Mouse (Mus musculus) cerebral cortex, adult 2 months (tissue): ENCODE measurements around the gene Speg.

Experiments used
- WGBS: fragments of 180-500 bp; shearing (Covaris S2); methylation state at CpG from one replicate; pipeline ENCODE4 v1.1.7; 2018; 5-methylcytosine and 5-hydroxymethylcytosine counted together

Gene Speg

DNA sequence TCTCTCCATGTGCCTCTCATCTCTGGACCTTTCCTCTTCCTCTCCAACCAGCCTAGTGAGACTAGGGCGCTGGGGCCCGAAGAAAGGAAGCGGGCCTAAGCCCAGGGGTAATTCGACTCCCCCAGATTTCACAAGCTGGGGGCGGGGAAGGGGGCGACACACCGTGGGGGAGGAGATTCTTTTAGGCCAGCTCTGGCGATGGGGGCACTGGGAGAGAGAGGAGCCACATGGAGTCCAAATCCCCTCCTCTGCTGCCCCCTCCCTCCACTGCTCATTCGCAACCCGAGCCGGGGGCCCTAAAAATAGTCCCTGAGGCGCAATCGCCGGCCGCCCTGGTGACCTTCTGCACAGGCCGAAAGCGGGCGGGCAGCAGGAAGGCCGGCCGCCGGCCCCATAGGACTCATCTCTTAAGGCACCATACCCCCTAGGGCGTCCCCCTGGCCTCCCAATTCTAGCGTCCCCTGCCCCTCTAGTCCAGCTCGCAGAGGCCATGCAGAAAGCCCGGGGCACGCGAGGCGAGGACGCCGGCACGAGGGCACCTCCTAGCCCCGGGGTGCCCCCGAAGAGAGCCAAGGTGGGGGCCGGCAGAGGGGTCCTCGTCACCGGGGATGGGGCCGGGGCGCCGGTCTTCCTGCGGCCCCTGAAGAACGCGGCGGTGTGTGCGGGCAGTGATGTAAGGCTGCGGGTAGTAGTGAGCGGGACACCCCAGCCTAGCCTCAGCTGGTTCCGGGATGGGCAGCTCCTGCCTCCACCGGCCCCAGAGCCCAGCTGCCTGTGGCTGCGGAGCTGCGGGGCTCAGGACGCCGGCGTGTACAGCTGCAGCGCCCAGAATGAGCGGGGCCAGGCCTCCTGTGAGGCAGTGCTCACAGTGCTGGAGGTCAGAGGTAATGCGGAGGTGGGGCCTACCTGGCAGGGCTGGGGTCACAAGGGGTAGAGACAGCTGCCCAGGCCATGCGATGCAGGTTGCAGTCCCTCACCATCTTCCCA lies at the start of gene Speg:
TSS of gene Speg (plus strand) at position 348 of the 987 bp plus-strand sequence.
- 30% methylated on average over 57 of the region's 57 CpGs for WGBS

DNA sequence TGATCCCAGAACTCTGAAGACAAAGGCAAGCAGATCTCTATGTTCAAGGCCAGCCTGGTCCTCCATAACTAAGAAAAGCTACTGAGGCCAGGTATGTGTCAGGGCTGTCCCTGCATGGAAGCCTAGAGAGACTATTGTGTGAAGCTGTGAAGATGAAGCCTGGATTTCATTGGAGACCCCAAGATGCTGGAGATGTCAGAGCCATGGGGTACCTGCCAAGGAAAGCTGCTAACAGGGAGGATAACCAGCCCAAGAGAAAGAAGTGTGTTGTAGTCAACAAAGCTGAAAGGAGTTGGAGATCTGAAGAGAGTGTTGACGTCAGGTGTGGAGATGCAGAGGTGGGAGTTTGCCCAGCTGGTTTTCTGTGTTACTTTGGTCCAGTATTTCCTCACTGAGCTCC lies 43.8 kb upstream of the Speg start:
- WGBS = 74% methylated on average over 1 of the region's 1 CpGs

DNA sequence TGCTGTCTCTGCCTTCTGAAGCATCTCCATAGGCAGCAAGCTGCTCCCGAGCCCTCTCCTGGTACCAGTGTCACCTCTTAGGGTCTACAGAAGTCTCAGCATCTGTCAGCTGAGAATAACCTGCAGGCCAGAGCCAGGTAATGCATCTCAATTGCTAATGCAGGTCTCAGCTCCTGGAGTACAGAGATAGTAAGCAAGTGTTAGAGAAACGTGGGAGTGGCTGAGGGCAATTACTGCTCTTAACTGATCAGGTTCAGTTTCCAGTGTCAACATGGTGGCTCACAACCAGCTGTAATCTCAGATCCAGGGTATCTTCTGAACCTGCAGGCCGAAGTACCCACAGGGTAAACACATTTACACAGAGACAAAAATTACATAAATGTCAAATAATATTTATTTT lies 38.6 kb upstream of the Speg start:
- 80% methylated on average over 3 of the region's 3 CpGs for WGBS

DNA sequence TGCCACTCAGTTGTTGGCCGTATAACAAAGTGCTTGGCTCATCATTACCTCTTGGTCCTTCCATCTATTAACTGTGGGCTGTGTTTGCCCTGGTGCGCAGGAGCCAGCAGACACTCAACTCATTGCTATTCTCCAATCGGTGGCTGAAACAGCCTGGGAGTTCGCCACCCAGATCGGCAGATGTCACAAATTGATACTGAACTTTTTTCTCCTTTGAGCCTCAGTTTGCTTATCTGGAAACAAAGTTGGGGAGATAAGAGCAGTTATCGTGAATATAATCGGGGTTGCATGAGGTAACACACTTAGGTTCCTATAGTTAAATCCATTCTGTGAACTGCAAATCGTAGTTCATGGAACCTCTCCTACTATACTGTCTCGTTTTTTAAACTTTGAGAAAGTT lies 38.0 kb upstream of the Speg start:
- WGBS = 83% methylated on average over 9 of the region's 9 CpGs

DNA sequence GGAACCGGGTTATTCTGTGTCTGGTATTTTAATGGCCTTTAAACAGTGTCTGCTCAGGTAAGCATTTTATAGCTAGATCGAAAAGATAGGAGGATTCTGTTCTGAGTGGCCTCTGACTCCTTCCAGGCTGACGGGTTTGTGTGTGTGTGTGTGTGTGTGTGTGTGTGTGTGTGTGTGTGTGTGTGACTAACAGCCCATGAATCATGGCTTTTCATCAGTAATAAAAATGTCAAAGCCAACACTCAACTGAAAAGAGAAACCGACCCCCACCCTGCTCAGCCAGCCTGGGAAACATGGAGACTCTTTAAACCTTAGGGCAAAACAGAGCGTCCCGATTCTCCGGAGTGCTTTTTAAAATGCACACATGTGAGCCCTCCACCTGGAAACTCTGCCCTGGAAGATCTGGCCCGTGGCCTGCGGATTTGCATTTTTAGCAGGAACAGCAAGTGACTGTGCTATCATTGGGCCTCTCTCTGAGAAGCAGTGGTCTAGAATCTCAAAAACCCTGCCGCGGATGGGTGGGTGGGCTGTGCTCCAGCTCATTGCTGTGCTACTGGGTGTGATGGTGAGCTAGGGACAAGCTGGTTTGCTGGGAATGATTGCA lies 36.9 kb upstream of the Speg start:
- 31% methylated on average over 11 of the region's 11 CpGs for WGBS

DNA sequence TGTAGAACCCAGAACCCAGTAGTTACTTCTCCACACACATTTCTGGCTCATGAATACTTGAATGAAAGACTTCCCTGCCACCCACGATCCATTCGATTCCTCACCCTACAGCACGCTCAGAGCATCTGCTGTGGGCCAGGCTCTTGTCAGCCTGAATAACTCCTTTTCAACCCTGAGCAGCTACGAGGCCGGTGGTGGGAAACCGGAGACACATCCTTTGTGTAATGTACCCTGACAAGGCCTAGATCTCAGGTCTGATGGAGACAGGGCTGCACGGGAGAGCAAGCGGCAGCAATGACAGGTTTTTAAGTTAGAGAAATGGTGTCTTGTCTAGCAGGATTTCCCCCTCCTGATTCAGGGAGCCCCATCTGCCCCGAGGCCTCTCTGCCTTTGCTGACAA lies 35.8 kb upstream of the Speg start:
- 30% methylated on average over 9 of the region's 9 CpGs for WGBS

DNA sequence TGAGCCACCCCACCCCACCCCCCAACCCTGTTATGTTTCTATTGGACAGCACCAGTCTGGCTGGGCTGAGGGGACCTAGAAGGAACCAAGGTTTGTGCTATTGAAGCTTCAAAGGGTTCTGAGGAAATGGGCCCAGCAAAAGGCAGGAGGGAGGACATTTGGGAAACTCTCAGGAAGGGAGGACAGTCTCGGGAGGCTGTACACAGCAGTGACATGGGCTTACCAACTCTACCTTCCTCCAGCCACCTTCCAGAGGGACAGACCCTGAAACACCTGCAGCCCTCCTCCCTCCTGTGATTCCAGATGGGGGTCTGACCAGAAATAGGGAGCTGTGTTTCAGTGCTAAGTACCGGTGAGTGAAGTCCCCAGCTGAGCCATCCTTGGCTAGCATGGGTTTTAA lies 34.6 kb upstream of the Speg start:
- 81% methylated on average over 2 of the region's 2 CpGs for WGBS

DNA sequence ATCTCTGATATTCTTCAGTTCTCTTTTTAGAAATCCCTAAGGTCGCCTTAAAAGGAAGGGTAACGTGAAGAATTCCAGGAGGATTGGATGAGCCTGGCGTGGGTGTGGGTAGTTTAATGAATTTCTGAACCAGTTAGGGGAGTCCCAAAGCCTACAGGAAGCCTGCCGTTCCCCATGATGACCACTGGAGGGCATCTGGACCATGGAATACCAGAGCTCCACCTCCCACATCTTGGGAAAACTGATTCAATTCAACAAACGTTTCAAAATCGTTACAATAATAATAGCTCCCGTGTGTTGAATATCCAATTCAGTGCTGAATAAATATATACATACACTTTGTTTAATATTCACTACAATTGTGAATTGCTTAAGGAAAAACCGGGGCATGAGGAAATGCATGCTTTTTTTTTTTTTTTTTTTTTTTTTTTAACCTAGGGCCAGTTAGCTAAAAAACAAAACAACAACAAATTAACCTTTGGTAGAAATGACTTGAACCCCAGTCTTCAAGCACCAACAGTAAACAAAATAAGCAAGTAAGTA lies 32.2 kb upstream of the Speg start:
- under 1% methylated on average over 8 of the region's 8 CpGs for WGBS

DNA sequence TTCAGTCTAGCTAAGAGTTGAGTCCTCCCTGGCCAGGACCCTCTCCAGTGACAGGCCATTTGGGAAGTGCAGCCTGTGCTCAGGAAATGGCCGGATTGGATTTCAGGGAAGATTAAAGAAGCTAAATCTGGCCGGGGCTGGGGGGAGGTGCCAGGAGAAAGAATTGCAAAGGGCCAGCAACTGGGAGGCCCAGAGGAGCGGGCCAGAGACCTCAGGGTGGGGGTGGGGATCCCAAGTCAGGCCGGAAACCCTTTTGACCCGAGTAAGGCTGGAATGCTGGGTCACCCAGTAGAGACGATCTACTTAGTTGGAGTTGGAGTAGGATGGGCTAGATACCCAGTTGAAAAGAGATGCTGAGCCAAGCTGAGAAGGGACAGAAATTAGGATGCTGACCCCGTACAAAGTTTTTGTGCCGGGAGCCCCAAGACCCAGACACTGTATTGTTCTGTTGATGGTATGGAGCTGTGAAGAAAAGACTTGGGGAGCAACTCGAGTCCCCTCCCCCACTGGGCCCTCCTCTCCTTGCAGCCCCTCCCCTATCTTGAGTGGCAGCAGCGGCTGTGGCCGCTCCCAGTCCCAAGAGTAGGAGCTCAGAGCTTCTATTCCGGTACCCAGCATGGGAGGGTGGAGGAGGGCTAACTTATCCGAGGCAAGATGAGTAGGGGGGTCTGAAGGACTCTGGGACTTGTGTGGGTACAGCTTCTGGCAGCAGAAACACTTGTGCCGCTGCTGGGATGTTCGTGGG lies 30.6 kb upstream of the Speg start:
- WGBS = 36% methylated on average over 15 of the region's 15 CpGs

DNA sequence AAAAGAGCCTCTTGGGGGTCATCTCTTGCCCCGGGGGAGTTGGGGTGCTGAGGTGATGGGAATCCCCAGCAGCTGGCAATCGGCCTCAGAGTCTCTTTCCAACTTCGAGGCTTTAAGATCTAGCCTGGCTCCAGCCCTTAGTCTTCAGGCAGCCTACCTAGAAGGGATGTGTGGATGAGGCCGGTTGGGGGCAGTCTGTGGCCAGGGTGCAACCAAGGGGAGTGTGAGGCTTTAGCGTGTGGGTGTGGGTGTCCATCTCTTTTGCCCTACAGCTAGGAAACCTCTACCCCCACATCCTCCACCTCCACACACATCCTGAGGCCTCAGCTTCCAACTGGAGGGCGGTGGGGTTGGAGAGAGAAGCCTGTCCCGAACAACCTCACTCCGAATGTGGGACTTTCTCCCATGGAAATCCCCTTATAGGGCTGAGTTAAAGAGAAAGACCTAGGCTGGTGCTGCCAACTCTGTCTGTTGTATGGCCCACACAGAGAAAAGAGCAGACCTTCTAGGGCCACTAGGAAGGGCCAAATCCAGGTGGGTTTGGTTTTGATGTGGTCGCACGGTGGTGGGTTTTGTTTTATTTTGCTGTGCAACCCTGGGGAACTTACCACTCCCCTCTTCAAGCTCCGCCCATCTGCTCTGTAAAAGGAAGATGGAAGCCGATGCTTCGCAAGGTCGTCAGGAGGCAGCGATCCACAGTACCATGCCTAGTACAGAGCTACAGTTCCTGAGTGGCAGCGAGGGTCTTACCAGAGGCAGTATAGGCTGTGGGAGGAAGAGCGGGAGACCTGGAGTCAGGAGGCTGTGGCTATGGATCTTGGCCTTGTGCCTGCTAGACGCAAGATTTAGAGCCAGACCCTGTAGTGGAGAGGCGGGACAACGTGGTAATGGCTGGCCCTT lies 29.8 kb upstream of the Speg start:
- WGBS = 62% methylated on average over 20 of the region's 20 CpGs

DNA sequence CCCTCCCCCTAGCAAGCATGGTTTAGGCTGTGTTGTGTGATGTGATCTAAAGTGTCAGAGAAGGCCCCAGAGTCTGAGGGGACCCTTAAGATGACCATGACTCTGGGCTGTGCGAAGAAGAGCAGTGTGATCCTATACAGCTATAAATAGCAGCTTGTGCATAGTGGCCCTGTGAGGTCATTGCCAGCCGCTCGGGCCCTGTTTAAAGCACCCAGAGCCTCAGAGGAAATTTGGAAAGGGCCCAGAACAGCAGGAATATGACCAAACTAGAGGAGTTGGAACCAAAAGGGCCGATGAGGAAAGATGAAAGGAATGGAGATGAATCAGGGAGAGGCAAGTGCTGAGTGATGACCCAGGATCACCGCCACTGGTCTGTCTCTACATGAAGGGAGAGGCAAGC lies 27.8 kb upstream of the Speg start:
- WGBS = 75% methylated on average over 5 of the region's 5 CpGs

DNA sequence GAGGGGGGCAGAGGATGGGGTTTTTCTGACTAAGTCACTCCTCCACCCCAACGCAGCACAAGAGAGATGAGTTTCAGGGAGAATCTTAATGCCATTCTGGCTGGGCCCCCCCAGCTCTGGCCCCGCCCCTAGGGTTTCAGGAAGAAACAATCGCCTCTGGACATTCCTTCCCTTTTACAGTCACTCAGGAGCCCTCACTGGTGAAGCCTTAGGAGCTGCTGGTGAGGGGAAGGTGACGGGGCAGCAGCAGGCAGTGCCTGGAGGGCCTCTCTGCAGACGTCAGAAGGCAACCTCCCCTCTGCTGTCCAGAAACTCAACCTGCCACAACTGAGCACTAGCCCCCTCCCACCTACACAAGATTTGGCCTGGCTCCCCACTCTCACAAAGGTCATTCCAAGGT lies 25.8 kb upstream of the Speg start:
- 69% methylated on average over 5 of the region's 5 CpGs for WGBS

DNA sequence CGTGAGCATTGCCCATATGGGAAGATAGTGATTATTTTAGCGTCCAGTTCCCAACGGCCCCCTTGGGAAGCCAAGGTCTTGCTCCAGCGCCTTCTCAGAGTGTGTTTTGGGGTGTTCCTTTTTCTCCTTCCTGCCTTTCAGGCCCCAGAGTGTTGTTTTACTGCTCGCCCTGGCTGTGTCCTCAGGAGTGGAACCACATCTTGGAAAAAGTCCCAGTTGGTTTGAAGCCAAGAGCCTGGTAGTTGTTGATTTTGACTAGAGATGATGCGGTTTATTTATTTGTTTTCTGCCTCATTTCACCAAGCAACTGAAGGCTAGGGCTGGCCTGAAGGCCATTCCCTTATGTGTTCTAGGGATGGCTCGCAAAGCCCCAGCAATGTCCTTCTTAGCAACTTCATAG lies 17.8 kb upstream of the Speg start:
- 55% methylated on average over 7 of the region's 7 CpGs for WGBS

DNA sequence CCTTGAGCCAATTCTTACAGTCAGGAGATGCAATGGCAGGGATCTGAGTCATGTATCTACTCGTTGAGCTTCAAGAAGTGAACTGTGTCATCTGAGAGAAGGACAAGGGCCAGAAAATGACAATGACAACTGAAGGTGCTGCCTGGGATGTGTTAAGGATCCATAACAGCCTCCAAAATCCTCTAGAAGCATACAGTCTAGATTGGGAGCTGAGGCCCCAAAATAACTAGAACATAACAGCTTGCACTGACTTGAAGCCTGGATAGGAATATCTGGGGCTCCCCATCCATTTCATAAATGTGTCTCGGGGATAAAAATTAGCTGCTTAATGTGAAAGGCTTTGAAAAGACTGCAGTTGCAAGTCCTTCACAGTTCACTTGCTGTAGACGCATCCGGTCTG lies 17.1 kb upstream of the Speg start:
- 60% methylated on average over 4 of the region's 4 CpGs for whole genome bisulfite sequencing

DNA sequence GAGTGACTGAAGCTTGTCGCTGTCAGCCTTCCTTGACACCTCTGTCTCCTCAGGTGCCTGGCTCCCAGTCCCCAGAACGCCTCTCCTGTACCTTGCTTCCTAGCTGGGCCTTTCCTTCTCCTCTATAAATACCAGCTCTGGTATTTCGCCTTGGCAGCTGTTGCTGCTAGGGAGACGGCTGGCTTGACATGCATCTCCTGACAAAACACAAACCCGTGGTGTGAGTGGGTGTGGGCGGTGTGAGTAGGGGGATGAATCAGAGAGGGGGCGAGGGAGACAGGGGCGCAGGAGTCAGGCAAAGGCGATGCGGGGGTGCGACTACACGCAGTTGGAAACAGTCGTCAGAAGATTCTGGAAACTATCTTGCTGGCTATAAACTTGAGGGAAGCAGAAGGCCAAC lies 15.8 kb upstream of the Speg start:
- 55% methylated on average over 13 of the region's 13 CpGs for WGBS

DNA sequence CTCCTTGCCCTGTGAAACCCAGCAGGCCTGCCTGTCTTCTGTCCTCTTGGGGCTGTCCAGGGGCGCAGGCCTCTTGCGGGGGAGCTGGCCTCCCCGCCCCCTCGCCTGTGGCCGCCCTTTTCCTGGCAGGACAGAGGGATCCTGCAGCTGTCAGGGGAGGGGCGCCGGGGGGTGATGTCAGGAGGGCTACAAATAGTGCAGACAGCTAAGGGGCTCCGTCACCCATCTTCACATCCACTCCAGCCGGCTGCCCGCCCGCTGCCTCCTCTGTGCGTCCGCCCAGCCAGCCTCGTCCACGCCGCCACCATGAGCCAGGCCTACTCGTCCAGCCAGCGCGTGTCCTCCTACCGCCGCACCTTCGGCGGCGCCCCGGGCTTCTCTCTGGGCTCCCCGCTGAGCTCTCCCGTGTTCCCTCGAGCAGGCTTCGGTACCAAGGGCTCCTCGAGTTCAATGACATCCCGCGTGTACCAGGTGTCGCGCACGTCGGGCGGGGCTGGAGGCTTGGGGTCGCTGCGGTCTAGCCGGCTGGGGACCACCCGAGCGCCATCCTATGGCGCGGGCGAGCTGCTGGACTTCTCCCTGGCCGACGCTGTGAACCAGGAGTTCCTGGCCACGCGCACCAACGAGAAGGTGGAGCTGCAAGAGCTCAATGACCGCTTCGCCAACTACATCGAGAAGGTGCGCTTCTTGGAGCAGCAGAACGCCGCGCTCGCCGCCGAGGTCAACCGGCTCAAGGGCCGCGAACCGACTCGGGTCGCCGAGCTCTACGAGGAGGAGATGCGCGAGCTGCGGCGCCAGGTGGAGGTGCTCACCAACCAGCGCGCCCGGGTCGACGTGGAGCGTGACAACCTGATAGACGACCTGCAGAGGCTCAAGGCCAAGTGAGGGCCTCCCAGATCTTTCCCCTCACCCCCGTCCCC lies 14.7 kb upstream of the Speg start, which contains the start of gene Des:
TSS of gene Des (plus strand) at position 218 of the 920 bp plus-strand sequence.
- WGBS = 19% methylated on average over 80 of the region's 80 CpGs

DNA sequence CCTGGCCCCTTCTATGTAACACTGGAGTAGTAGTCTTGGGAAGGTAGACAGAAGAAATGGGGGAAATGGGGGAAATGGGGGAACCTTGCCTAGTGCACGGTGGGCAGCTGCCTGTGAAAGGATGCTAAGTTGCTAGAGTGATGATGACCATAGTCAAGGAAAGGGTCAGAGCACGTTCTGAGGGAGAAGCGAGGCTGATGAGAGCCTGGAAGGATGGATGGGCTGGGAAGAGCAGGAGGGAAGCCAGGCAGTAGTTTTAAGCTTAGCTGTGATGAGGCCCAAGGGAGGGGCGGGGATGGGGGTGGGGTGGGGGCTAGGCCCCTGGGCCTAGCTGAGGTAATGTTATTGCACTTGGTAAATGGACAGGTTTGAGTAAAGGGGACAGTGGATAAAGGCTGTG lies 14.0 kb upstream of the Speg start:
- 79% methylated on average over 4 of the region's 4 CpGs for WGBS

DNA sequence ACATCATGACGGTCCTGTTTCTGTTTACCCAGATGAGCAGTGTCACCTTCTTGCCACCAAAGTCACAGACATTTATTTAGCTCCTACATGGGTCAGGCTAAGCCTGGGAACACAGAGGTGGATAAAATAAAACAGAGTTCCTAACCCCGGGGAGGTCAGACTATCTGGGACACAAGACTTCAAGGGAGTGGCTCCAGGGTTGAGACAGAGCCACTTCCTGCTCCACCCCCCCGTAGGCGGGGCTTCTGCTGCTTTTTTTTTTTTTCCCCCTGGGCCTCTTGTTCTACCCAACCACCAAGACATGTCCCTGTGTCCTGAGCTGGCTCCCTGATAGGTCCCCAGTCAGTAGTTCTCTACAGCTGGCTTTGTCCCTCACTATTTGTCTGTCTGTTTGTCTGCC lies 13.3 kb upstream of the Speg start:
- 54% methylated on average over 4 of the region's 4 CpGs for WGBS

DNA sequence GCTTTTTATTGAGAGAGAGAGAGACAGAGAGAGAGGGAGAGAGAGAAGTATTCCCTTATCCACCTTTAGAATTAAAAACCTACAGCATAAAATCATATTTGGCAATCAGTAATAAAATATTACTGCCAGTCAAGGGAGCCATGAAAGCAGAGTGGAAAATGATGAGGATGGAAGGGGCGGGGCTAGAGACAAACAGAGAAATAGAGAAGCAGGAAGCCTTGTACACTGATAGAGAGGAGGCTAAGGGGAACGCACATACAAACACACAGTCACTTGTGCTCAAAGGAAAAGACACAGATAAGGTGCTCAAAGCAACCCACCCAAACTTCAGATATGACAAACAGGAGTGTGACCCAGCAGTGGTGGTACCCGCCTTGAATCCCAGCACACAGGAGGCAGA lies 11.2 kb upstream of the Speg start:
- WGBS = 90% methylated on average over 3 of the region's 3 CpGs

DNA sequence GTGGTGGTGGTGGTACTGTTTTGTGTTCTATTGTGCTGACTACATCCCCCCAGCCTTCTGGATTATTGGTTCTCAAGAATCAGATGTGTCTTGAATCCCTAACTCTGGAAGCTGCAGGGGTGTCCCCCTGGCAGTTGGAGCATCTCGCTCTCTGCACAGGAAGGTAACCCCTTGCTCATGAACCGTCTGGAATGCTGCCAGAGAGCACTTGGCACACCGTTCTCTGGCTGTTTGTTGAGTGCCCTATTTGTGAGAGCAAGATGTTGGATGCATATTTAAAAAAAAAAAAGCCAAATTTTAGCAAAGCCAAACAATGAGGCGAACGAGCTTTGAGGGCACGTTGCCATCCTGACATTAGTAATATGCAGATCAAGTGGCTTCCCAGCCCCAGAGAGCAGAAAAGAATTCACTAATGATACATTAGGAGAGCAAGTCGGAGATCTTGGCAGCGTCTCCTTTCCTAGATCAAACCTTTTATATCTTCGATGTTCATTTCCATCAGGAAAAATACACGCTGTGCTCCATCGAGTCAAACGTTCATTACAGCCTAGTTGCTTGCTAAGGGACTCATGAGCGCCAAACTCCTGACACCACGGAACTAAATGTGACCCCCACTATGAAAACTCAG lies 9.5 kb upstream of the Speg start:
- WGBS = 55% methylated on average over 14 of the region's 14 CpGs
